Mouse (Mus musculus) C2C12 (cell line): ENCODE data around the gene Sema4d.

Source experiments
- CEBPB ChIP-seq: IDR thresholded peaks from one replicate; pipeline ENCODE4 v1.6.1; 2011; ENCODE audit warnings: low read depth, mild to moderate bottlenecking, control low read depth, moderate library complexity
- CTCF ChIP-seq: IDR thresholded peaks from one replicate; pipeline ENCODE4 v1.5.1; 2011; ENCODE audit not compliant: control insufficient read depth, insufficient read depth, insufficient read length
- FOSL1 ChIP-seq: IDR thresholded peaks from one replicate; pipeline ENCODE4 v1.8.0; 2011; ENCODE audit warnings: mild to moderate bottlenecking, low read length; ENCODE audit not compliant: poor library complexity, insufficient read depth, severe bottlenecking
- MAX ChIP-seq: IDR thresholded peaks from one replicate; pipeline ENCODE4 v1.6.1; 2011; ENCODE audit warnings: mild to moderate bottlenecking, control low read depth
- MYOD1 ChIP-seq: IDR thresholded peaks from one replicate; pipeline ENCODE4 v1.6.1; 2011; ENCODE audit warnings: low read depth; ENCODE audit not compliant: control insufficient read depth, insufficient read length
- MYOG ChIP-seq: IDR thresholded peaks from one replicate; pipeline ENCODE4 v1.6.1; 2011; ENCODE audit not compliant: control insufficient read depth, insufficient read length; ENCODE audit errors: extremely low read depth
- USF1 ChIP-seq: IDR thresholded peaks from one replicate; pipeline ENCODE4 v1.6.1; 2011; ENCODE audit warnings: low read depth, mild to moderate bottlenecking, control low read depth, moderate library complexity

DNA sequence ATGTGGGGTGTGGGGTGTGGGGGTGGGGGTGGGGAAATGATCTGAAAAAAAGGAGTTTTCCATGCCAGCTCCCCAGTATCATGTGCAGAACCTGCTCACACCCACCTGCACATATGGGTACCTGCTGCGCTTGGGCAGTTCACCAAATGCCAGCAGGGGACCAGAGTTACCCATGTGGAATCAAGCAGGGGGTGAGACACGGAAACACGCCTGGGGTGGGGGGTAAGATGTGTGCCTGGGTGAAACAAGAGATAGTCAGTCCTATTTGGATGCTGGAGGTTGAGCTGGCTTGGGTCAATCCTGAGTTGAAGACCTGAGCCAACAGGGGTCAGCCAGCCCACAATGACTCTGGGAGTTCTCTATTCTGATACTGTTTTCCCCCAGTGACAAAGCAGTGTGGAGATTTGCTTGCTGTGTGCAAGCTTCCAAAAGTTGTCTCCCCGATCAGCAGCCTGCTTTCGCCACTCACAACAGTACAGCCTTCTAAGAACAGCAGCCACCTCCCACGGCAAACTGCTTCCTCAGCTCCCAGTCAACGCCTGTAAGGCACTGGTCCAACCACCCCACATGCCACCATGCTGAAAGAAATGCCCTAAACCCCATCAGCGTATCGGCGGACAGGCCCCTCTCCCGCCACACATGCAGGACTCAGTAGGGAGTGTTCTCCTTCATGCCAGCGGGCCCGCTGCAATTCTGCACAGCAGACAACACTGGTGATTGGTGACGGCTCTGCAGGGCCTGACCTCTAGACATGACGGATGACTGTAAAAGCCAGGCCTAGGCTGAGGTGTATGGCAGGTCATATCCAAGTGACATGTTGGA is 41.0 kb downstream of the Sema4d start:
- TF ChIP-seq MYOG (no peak), USF1 (no peak), CTCF (no peak), MAX (no peak), CEBPB (no peak), MYOD1 (no peak), FOSL1 (no peak)
